In the genomic region with DNA sequence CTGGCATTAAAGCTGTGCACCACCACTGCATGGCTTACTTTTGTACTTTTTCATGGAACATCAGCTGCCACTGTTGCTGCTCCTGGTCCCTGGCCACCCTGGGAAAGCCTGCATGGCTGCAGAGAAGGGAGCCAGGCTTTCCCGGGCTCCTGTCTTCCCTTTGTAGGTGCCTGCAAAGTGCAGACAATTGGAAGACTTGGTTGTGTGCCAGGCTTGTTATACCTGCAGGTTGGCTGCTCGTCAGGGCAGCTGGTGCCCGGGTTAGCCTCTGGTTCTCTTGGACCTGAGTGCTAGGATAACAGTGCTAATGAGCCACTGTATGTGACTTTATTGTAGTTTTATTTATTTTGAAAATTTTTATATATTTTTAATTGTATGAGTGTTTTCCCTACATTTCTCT, we compare ENCODE assay signal across 20 mouse cellular contexts. TPM values are rescaled to one million over a fixed set of nuclear protein-coding genes. Genes with fewer than 3 reads are reported as not detected.
DNase-seq lines count a peak whose midpoint lies in the region; ATAC-seq and TF ChIP-seq lines count a peak whose summit lies in the region.
"Had no signal": no experiment of that assay in that cellular context is flagged by ENCODE, and none has a peak within 500 bp of the region (broad histone marks: within the 10 kb centered on the region; RNA-seq: fewer than 3 reads in every experiment).

No protein-coding gene starts in this region.

- DNase-seq in cerebellum, adult 18-20 months = peak; percentile 51 to 62
- DNase-seq in cerebellum, postnatal 25 days = peak; percentile 39 to 62
- no peak for DNase-seq in cerebellum, adult 8-10 months
- peak; percentile 44 for DNase-seq in kidney, adult 2 months
- DNase-seq in kidney, adult 9 months = no peak
- DNase-seq: adrenal gland, adult 2 months; adrenal gland, postnatal 14 days; B cell, adult 2 months; embryo, embryonic 11 days; forebrain, postnatal 0 days; gastrocnemius, adult 2 months; gastrocnemius, postnatal 14 days; heart, adult 11 months had no signal

- TF ChIP-seq POLR2A in kidney, adult 2 months (IDR thresholded peaks at IDR 0.05; ENCODE audit: low read depth, low read length) = no peak

- H3K27me3 ChIP-seq in kidney, adult 2 months (replicated peaks; ENCODE audit: control insufficient read depth, insufficient read depth, low read length) = no peaks in the 10 kb centered on the region
- H3K27me3 ChIP-seq: CH12.LX; embryonic facial prominence, embryonic 15.5 days; hindbrain, embryonic 12.5 days; hindbrain, embryonic 15.5 days had no signal

- H3K4me1 ChIP-seq in kidney, adult 2 months (ENCODE audit: control insufficient read depth, insufficient read depth, low read length) = peaks cover 51% of the 10 kb centered on the region

- H3K36me3 ChIP-seq in kidney, adult 2 months (ENCODE audit: control insufficient read depth, insufficient read depth, low read length) = no peaks in the 10 kb centered on the region

- peak overlapping the region; percentile 79; the same call in 1 of the 2 replicates for H3K27ac ChIP-seq in kidney, adult 2 months (ENCODE audit: insufficient read depth, low read depth, low read length)
- H3K27ac ChIP-seq: embryonic facial prominence, embryonic 15.5 days; gastrocnemius, adult 2 months; hindbrain, embryonic 12.5 days; hindbrain, embryonic 15.5 days had no signal

- no peak overlapping the region for H3K4me3 ChIP-seq in kidney, adult 2 months (ENCODE audit: insufficient read depth, low read depth, low read length)
- H3K4me3 ChIP-seq: embryonic facial prominence, embryonic 15.5 days; gastrocnemius, adult 2 months; hindbrain, embryonic 12.5 days; hindbrain, embryonic 15.5 days had no signal

- WGBS in kidney, adult 2 months = 46% methylated on average over 3 of the region's 3 CpGs

- no peak for TF ChIP-seq CTCF in kidney, adult 2 months (conservative IDR thresholded peaks at IDR 0.05; ENCODE audit: insufficient read depth, insufficient read length, low read depth, low read length)

- no peak for ATAC-seq in cerebellum, adult (ENCODE audit: insufficient number of reproducible peaks, low FRiP score, low TSS enrichment)
- ATAC-seq: forebrain, embryonic 14.5 days; forebrain, postnatal 0 days; intestine, postnatal 0 days had no signal

RNA-seq across cellular contexts. Expression of gene Dnm2, which starts 34.1 kb away (rescaled TPM):
- 101 and 118 TPM in 2 replicates for polyA plus RNA-seq in kidney, adult 2 months (2012; rRNA removed)

RNA-seq across cellular contexts. Expression of gene Qtrt1, which starts 47.2 kb away (rescaled TPM):
- polyA plus RNA-seq in kidney, adult 2 months (2012; rRNA removed) = 23.7 and 25.2 TPM in 2 replicates

RNA-seq across cellular contexts. Expression of gene Tmed1, which starts 51.2 kb away (rescaled TPM):
- 47.7 and 50.5 TPM in 2 replicates for polyA plus RNA-seq in kidney, adult 2 months (2012; rRNA removed)

Comparison
In these comparisons a context has a peak if more than half of its experiments do, and no peak if none do; other contexts are left out.
1. DNase-seq: peak in cerebellum, adult 18-20 months (2 of 2), cerebellum, postnatal 25 days (2 of 2) and kidney, adult 2 months (single experiment); none in cerebellum, adult 8-10 months (single experiment) and kidney, adult 9 months (single experiment).